Mouse (Mus musculus): ENCODE data around the gene Mrpl30. TPM values are rescaled to one million over a fixed set of nuclear protein-coding genes. Genes with fewer than 3 reads are reported as not detected.

Mrpl30 gene
- polyA plus RNA-seq, 1 experiment = 109 TPM

DNA sequence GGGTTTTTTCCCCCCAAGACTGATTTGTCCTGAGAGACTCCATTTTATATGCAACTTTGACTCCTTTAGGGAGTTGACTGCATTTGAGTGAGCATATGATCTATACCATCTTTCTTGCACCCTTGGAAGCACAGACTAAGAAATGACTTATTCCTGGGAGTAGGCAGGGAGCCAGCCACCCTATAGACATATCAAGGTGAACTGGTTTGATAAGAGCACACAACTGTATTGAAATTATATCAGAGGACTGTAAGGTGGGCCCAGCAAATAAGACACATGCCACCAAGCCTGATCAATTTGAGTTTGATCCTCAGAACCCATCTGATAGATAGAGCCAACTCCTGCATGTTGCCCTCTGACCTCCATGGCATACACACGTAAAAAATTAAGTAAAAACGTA lies 20.9 kb upstream of the Mrpl30 start:
- Histone ChIP-seq H3K4me3 (ENCODE audit: insufficient read depth, low read length) (no peak overlapping the region), H3K27ac (ENCODE audit: insufficient read depth, low read depth, low read length) (no peak overlapping the region), H3K4me1 (ENCODE audit: control insufficient read depth, insufficient read depth, low read length) (peaks cover 15% of the 10 kb centered on the region)
- TF ChIP-seq CTCF (IDR thresholded peaks at IDR 0.05; ENCODE audit: low read depth, low read length) (no peak), POLR2A (IDR thresholded peaks at IDR 0.05; ENCODE audit: borderline replicate concordance, low read depth, low read length) (no peak)

DNA sequence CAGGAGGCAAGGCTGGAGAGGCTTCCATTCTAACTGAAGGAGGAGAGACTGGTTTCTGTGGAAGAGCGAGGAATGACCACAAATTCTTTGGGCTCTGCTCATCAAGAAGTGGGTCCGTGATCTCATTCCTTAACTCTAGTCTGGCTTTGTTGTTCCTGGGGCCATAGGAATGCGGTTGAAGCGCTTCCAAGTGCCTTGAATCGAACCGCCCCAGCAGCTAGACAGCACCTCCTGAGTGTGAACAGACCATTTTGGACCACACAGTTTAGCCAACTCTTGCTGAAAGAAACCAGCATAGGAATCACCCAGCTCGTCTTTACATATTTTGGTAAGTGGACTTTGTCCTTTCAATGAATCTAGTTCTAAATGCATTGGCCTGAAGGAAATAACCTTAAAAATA lies 18.6 kb upstream of the Mrpl30 start, which contains the start of gene Lipt1:
Gene Lipt1, plus strand, starts transcription at position 35 of the 400 bp plus-strand sequence.
- TF ChIP-seq CTCF (IDR thresholded peaks at IDR 0.05; ENCODE audit: low read depth, low read length) (no peak), POLR2A (IDR thresholded peaks at IDR 0.05; ENCODE audit: borderline replicate concordance, low read depth, low read length) (no peak)
- H3K4me3 ChIP-seq (ENCODE audit: insufficient read depth, low read length) = peak within 1 kb of the TSS; percentile 68
- H3K27ac ChIP-seq (ENCODE audit: insufficient read depth, low read depth, low read length) = peak within 1 kb of the TSS; percentile 31
- peaks cover 8% of the 10 kb centered on the region; the same call in 1 of the 2 replicates for H3K4me1 ChIP-seq (ENCODE audit: control insufficient read depth, insufficient read depth, low read length)

DNA sequence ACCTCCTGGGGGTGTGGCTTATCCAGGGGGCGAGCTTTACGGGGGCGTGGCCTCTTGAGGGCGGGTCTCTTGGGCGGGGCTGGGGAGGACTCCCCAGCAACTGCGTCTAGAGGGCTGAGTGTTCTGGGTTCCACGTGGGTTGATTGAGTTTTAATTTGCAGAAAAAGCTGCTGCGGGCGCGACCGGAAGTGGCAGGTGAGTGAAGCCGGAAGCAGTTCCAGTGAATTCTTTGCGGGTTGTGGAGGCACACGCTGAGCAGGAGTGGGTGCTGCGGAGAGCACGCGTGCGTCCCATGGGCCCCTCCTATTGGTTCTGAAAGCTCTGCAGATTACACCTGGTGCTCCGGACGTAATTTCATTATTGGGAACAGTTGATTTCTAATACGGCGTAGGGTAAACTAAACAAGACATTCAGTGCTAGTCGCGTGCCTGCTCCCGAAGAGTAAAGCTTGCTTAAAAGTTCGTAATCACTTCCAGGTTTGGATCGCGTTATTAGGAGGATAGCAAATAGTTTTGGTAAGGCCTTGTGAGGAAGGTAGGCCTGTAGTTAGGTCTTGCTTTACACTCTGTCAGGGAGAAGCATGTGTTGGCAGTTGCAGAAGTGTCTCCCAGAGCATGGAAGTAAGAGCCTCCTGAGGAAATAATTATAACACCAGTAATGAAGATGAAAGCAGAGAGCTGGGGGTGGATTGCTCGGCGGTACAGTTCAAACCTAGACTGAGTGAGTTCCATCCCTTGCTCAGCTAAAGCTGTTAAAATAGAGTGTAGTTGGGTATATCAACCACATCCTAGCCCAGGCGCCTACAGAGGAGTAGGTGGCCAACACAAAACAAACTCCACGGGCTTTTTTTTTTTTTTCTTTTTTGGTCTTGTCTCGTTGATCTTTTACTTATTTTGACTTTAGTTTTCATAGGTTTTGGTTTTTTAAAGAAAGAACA lies 17.9 kb upstream of the Mrpl30 start:
- TF ChIP-seq CTCF (IDR thresholded peaks at IDR 0.05; ENCODE audit: low read depth, low read length) (no peak), POLR2A (IDR thresholded peaks at IDR 0.05; ENCODE audit: borderline replicate concordance, low read depth, low read length) (no peak)
- Histone ChIP-seq H3K4me3 (ENCODE audit: insufficient read depth, low read length) (peak overlapping the region; percentile 68), H3K27ac (ENCODE audit: insufficient read depth, low read depth, low read length) (peak overlapping the region; percentile 31), H3K4me1 (ENCODE audit: control insufficient read depth, insufficient read depth, low read length) (peaks cover 8% of the 10 kb centered on the region; the same call in 1 of the 2 replicates)

DNA sequence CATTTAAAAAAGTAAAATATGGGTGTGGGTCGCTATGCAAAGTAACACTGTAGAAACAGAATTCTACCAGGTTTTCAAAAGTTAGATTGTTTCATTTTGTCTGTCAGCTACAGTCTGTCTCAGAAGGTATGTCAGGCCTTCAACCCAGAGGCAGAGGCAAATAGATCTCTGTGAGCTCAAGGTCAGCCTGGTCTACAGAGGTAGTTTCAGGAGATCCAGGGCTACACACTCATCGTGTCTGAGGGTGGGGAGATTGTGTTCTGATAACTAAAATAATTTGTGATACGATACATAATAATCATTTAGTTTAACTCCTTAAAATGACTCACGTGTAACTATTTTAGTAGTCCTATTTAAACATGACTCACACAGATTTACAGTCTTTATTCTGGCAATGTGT lies 17.1 kb upstream of the Mrpl30 start:
- peaks cover 6% of the 10 kb centered on the region; the same call in 1 of the 2 replicates for H3K4me1 ChIP-seq (ENCODE audit: control insufficient read depth, insufficient read depth, low read length)
- H3K27ac ChIP-seq (ENCODE audit: insufficient read depth, low read depth, low read length) = no peak overlapping the region
- TF ChIP-seq POLR2A (IDR thresholded peaks at IDR 0.05; ENCODE audit: borderline replicate concordance, low read depth, low read length) = no peak
- no peak for TF ChIP-seq CTCF (IDR thresholded peaks at IDR 0.05; ENCODE audit: low read depth, low read length)
- H3K4me3 ChIP-seq (ENCODE audit: insufficient read depth, low read length) = peak overlapping the region; percentile 68; the same call in 1 of the 2 replicates

- peaks cover 2% of the 10 kb centered on the region; the same call in 1 of the 2 replicates for H3K4me1 ChIP-seq (ENCODE audit: control insufficient read depth, insufficient read depth, low read length)
- H3K27ac ChIP-seq (ENCODE audit: insufficient read depth, low read depth, low read length) = no peak overlapping the region
- no peak overlapping the region for H3K4me3 ChIP-seq (ENCODE audit: insufficient read depth, low read length)
- TF ChIP-seq CTCF (IDR thresholded peaks at IDR 0.05; ENCODE audit: low read depth, low read length) = no peak
- no peak for TF ChIP-seq POLR2A (IDR thresholded peaks at IDR 0.05; ENCODE audit: borderline replicate concordance, low read depth, low read length)
Observed at GRCm38 (mm10) chr1:37877736-37878460, 12.4 kb upstream of the Mrpl30 start.

GRCm38 (mm10) chr1:37883411-37883810 lies 6.9 kb upstream of the Mrpl30 start:
- Histone ChIP-seq H3K4me1 (ENCODE audit: control insufficient read depth, insufficient read depth, low read length) (peaks cover under 1% of the 10 kb centered on the region; the same call in 1 of the 2 replicates), H3K27ac (ENCODE audit: insufficient read depth, low read depth, low read length) (no peak overlapping the region), H3K4me3 (ENCODE audit: insufficient read depth, low read length) (no peak overlapping the region)
- no peak for TF ChIP-seq CTCF (IDR thresholded peaks at IDR 0.05; ENCODE audit: low read depth, low read length)
- TF ChIP-seq POLR2A (IDR thresholded peaks at IDR 0.05; ENCODE audit: borderline replicate concordance, low read depth, low read length) = no peak

GRCm38 (mm10) chr1:37884451-37884850 lies 5.8 kb upstream of the Mrpl30 start:
- no peak for TF ChIP-seq POLR2A (IDR thresholded peaks at IDR 0.05; ENCODE audit: borderline replicate concordance, low read depth, low read length)
- no peak for TF ChIP-seq CTCF (IDR thresholded peaks at IDR 0.05; ENCODE audit: low read depth, low read length)
- H3K27ac ChIP-seq (ENCODE audit: insufficient read depth, low read depth, low read length) = no peak overlapping the region

GRCm38 (mm10) chr1:37889206-37889605 lies 1.1 kb upstream of the Mrpl30 start:
- no peak for TF ChIP-seq CTCF (IDR thresholded peaks at IDR 0.05; ENCODE audit: low read depth, low read length)
- no peak for TF ChIP-seq POLR2A (IDR thresholded peaks at IDR 0.05; ENCODE audit: borderline replicate concordance, low read depth, low read length)
- peaks cover 24% of the 10 kb centered on the region for H3K4me1 ChIP-seq (ENCODE audit: control insufficient read depth, insufficient read depth, low read length)
- no peak overlapping the region for H3K27ac ChIP-seq (ENCODE audit: insufficient read depth, low read depth, low read length)
- peak overlapping the region; percentile 87 for H3K4me3 ChIP-seq (ENCODE audit: insufficient read depth, low read length)

More at GRCm38 (mm10) chr1:37884451-37884850, 5.8 kb upstream of the Mrpl30 start:
- no peak overlapping the region for H3K4me3 ChIP-seq (ENCODE audit: insufficient read depth, low read length)
- H3K4me1 ChIP-seq (ENCODE audit: control insufficient read depth, insufficient read depth, low read length) = peaks cover 7% of the 10 kb centered on the region

GRCm38 (mm10) chr1:37891400-37891799 lies 1.1 kb downstream of the Mrpl30 start:
- peaks cover 24% of the 10 kb centered on the region for H3K4me1 ChIP-seq (ENCODE audit: control insufficient read depth, insufficient read depth, low read length)
- no peak overlapping the region for H3K27ac ChIP-seq (ENCODE audit: insufficient read depth, low read depth, low read length)
- H3K4me3 ChIP-seq (ENCODE audit: insufficient read depth, low read length) = peak overlapping the region; percentile 87
- TF ChIP-seq POLR2A (IDR thresholded peaks at IDR 0.05; ENCODE audit: borderline replicate concordance, low read depth, low read length) (no peak), CTCF (IDR thresholded peaks at IDR 0.05; ENCODE audit: low read depth, low read length) (no peak)
